Mouse (Mus musculus) mouse embryonic stem cell (cell line): ENCODE data around the gene 3110082J24Rik.

Experiments
- in situ Hi-C, 2 experiments: fragments of 300-500 bp; cut with MboI; formaldehyde crosslinking; loops; 1 replicate in 1 of 2; 3 replicates in 1 of 2; pipeline ENCODE4 v1.14.3; 2019 to 2020; ENCODE audit warnings: low sequenced_read_pairs in 2 of 2, low pct_unique_long_range_greater_than_20kb in 1 of 2, mixed read lengths in 1 of 2; ENCODE audit not compliant: unreplicated experiment in 1 of 2

3110082J24Rik gene

GRCm38 (mm10) chr5:30105668-30106300 lies at the start of gene 3110082J24Rik:
Gene 3110082J24Rik, minus strand, starts transcription at chr5:30106086.
- in situ Hi-C loops, result no loop called here

- in situ Hi-C loops, result no loop called here
Measured at GRCm38 (mm10) chr5:30155395-30155792, 49.5 kb upstream of the 3110082J24Rik start.

DNA sequence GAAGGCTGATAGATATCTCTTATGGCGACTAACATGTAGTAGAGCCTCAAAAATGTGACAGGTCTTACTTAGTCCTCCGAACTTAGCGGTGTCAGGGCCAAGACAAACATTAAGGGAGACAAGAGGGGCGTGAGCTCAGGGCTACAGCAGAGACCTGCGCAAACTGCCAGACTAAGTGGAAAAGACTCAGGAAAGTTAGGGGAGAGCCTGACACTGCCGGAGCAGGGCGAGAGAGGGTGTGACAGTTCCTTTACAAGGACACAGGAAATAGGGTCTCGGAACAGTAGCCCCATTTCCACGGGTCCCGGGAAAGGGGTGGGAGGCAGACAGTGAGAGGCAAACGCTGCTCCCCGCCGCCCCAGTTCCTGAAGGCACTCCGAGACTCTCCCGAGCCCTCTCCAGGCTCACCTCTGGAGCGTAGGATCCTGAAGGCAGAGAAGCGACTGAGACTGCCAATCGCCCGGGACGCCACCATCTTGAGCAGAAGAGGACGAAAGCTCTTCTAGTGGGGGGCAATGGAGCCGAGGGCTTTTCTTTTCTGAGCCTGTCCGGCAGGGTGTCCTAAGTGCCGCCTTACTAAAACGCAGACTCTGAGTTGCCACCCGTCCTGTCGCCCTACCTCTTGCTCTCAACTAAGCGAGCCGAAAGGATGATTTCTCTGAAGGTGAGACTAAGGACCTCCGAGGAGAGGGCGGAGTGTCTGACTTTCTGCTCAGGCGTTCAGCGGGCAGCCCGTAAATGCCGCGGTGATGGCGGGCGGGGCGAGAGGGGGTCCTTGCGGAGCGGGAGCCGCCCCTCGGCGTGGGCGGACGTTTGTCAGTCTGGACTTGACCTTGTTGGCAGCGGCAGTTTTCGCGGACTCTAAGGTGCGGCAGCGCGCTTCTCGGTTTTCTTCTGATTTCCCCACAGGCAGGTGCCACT lies 48.8 kb upstream of the 3110082J24Rik start, which contains the start of the genes Hadha and Hadhb:
TSS of gene Hadha (minus strand) at position 689 of the 921 bp plus-strand sequence.
TSS of gene Hadhb (plus strand) at position 775 of the 921 bp plus-strand sequence.
- in situ Hi-C loops, result no loop called here

DNA sequence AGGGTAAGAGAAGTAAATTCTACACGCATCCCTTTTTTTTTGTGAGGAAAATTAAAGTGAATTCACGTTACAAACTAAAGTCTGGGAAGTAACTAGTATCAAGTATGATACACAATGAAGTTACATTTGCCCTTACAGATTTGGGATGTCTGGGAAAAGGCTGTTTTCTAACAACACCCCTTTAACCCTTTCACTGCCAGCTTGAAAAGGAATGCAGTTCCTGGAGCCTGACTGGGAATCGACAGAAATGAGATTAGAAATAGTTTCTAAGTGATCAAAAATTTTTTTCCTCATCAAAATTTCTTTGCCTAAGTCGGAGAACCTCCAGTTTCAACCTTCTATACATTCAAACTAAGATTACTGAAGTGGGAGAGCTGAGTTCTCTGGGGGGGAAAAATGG lies 48.1 kb upstream of the 3110082J24Rik start:
- in situ Hi-C loops, result no loop called here

GRCm38 (mm10) chr5:30153222-30153621 lies 47.3 kb upstream of the 3110082J24Rik start:
- in situ Hi-C loops, result no loop called here

GRCm38 (mm10) chr5:30152413-30152812 lies 46.5 kb upstream of the 3110082J24Rik start:
- in situ Hi-C loops, result no loop called here

DNA sequence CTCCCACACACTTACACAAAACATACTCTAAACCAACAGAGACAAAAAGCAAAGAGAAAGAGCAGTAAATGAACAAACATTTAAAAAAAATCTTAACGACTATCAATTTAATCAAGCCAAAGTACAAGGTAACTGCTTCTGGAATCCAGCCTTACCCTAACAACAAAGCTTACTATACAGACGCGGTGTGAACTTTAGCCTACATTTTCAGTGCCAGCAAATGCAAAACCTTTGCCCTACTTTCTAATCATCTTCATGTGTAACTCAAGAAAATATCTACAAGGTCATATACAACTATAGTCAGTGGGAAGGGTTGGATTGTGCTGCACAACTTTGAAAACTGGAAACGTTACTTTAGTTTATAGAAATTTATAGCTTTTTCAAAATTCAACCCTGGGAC lies 46.1 kb upstream of the 3110082J24Rik start:
- in situ Hi-C loops, result no loop called here

GRCm38 (mm10) chr5:30148133-30148920 lies 42.4 kb upstream of the 3110082J24Rik start:
- in situ Hi-C loops, result no loop called here

DNA sequence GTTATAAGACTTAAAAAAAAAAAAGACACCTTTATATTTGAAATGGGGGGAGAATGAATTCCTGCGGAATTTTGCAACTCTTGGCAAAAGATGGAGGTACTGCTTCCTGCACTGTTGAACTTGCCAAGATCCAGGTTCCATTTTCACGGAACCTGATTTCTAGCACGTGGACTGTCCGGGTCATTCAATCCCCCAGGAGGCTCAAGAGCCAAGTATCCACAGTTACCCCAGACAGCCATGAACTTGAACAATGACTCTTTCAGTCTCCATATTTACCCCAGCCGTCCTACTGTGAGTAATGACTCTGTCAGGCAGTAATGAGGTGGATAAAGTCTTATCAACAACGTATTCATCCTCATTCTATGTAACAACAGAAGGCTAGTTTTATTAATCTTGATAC lies 40.6 kb upstream of the 3110082J24Rik start:
- in situ Hi-C loops, result no loop called here

- in situ Hi-C loops, result no loop called here
Measured at GRCm38 (mm10) chr5:30138193-30138592, 32.3 kb upstream of the 3110082J24Rik start.

GRCm38 (mm10) chr5:30137271-30137670 lies 31.4 kb upstream of the 3110082J24Rik start:
- in situ Hi-C loops, result no loop called here

- in situ Hi-C loops, result no loop called here
Measured at GRCm38 (mm10) chr5:30135711-30136231, 29.9 kb upstream of the 3110082J24Rik start.

- in situ Hi-C loops, result no loop called here
Measured at GRCm38 (mm10) chr5:30132173-30132572, 26.3 kb upstream of the 3110082J24Rik start.

DNA sequence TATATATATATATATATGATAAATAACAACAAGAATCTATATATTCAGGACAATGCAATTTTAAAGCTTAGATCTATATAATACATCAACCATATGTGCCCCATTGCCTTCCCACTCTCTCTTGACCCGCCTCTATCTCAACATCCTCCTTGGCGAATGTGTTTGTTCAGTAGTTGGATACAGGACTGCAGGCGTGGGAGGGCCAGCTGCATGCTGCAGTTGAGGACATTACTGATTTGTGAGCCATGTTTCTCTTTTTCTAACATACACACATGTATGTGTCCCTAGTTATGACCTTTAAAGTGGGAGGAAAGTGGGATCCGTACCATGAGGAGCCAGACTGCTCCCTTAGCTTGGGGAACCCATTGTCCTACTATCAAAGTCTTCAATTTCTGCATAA lies 25.4 kb upstream of the 3110082J24Rik start:
- in situ Hi-C loops, result no loop called here

GRCm38 (mm10) chr5:30128680-30129079 lies 22.8 kb upstream of the 3110082J24Rik start:
- in situ Hi-C loops, result no loop called here

DNA sequence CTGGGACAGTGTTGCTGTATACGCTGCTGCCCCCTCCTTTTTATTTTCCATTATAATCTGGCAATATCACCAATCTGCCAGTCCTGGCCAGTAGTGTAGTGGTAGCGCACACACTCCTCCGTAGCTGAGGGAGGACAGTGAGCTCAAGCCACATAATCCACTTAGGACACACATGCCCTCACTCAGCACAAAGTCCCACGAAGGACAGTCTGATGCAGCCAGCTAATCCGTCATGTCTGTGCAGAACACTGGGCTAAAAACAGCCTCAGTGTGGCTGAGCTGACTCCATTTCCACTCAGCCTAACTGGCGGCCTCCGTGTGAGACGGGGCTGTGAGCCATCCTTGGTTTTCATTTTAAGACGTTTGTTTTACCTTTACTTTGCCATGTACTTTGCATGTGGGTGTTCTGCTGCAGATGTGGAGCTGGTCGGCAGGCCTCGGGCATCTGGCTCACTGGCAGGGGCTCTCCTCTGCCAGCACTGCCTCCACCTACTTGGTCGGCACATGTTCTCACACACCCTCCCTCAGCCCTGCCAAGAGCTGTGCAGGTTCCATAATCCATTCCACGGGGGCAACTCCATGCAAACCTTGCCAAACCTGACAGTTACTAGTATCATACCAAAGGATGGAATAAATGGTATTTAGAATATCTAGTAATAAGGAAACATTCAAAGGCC lies 22.2 kb upstream of the 3110082J24Rik start:
- in situ Hi-C loops, result no loop called here

- in situ Hi-C loops, result no loop called here
Measured at GRCm38 (mm10) chr5:30126756-30127155, 20.9 kb upstream of the 3110082J24Rik start.

DNA sequence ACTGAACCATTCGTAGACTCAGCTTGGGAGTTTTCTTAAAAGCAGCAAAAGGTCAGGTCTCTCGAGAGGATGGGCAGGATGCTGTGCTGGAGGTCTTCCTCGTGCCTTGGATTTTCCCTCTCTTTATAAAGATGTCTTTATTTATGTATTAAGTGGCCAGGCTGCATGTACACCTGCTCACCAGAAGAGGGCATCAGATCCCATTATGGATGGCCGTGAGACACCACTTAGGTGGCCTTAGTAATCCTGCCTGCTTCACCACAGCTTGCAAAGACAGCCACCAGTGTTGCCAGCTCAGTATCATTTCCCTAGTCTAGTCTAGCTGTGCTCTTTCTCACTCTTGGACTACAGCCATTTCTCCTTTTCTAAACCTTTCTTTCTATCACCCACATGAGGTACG lies 19.7 kb upstream of the 3110082J24Rik start:
- in situ Hi-C loops, result no loop called here
